Mouse (Mus musculus): ENCODE results near the gene Phldb3. TPM values are rescaled to one million over a fixed set of nuclear protein-coding genes. Genes with fewer than 3 reads are reported as not detected.

Phldb3 gene
- polyA plus RNA-seq, 1 experiment from 2014 or later = not detected

- no peak for ATAC-seq (ENCODE audit: low FRiP score, low read depth)
- 50% methylated on average over 13 of the region's 13 CpGs for WGBS
- no peak overlapping the region for H3K4me2 ChIP-seq (replicated peaks)
- no peak overlapping the region for H3K4me3 ChIP-seq
- no peak overlapping the region for H3K9ac ChIP-seq
- no peaks in the 10 kb centered on the region for H3K4me1 ChIP-seq
- no peak overlapping the region for H3K27ac ChIP-seq
- no peaks in the 10 kb centered on the region for H3K9me3 ChIP-seq
- no peaks in the 10 kb centered on the region for H3K36me3 ChIP-seq
- 0 out of 2 replicates have a peak, but pooled peaks cover 8% of the 10 kb centered on the region for H3K27me3 ChIP-seq (replicated peaks)
Measured at GRCm38 (mm10) chr7:24619671-24620397, 9.3 kb downstream of the Phldb3 start.

DNA sequence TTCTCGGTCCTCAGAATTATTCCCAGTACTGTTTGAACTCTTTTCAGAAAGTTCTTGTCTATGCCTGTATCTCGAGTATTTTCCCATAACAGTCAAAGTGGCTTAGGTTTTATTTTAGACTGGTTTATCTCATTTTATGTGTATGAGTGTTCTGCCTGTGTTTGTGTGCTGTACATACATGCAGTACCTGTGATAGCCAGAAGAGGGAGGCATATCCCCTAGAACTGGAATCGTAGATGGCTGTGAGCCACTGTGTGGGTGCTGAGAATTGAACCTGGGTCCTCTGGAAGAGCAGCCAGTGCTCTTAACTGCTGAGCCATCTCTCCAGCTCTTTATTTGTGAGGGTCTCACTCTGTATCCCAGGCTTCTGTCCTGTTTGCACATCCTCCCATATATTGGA, 10.6 kb downstream of the Phldb3 start:
- Histone ChIP-seq H3K27me3 (replicated peaks) (peaks cover 8% of the 10 kb centered on the region; the same call in 1 of the 2 replicates), H3K4me3 (no peak overlapping the region), H3K4me1 (no peaks in the 10 kb centered on the region), H3K4me2 (replicated peaks) (no peak overlapping the region), H3K27ac (no peak overlapping the region), H3K9ac (no peak overlapping the region), H3K36me3 (no peaks in the 10 kb centered on the region), H3K9me3 (no peaks in the 10 kb centered on the region)
- no peak for ATAC-seq (ENCODE audit: low FRiP score, low read depth)
- WGBS = 85% methylated on average over 3 of the region's 3 CpGs

- Histone ChIP-seq H3K4me2 (replicated peaks) (no peak overlapping the region), H3K9me3 (no peaks in the 10 kb centered on the region), H3K4me1 (no peaks in the 10 kb centered on the region), H3K27me3 (replicated peaks) (peaks cover 8% of the 10 kb centered on the region; the same call in 1 of the 2 replicates), H3K27ac (no peak overlapping the region), H3K9ac (no peak overlapping the region), H3K36me3 (no peaks in the 10 kb centered on the region), H3K4me3 (no peak overlapping the region)
- no peak for ATAC-seq (ENCODE audit: low FRiP score, low read depth)
- 80% methylated on average over 6 of the region's 6 CpGs for WGBS
Measured at GRCm38 (mm10) chr7:24622967-24623366, 12.4 kb downstream of the Phldb3 start.

DNA sequence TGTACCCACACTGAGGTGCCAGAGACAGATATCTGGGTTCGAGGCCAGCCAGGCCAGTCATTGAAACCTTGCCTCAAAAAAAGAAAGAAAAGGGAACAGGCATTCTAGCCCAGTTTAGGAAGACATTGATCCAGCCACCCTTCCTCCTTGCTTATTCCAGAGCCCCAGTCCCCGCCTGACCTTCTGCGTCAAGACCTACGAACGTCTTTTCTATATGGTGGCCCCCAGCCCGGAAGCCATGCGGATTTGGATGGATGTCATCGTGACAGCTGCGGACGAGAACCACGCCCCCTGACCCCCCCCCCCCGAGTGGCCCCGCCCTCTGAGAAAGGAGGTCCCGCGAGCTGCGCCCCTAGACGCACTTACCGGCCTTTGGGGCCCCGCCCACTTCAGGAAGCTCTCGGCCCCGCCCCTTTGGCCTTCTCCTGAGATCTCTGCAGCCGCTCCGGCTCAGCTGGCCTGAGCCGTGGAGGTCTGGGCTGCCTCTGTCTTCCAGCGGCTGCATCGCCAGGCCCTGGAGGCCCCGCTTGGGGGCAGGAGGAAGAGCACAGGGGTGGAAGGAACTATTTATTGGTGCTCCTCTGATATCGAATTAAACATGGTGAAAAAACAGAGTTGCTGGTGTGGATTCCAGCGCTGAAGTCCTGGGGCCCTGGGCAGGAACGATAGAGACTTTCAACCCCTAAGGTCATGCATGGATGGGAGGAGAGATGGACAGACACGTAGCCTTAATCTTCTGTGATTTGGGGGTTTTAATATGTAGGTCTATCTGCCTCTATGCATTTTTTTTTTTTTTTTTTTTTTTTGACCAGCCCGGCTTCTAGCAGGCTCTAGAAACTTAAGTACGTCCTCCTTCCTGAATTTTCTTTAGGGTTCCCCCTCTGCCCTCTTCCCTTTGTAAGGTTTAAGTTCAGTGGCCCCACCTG, 18.4 kb downstream of the Phldb3 start:
- H3K4me1 ChIP-seq = no peaks in the 10 kb centered on the region
- no peaks in the 10 kb centered on the region; the same call in 1 of the 2 replicates for H3K27me3 ChIP-seq (replicated peaks)
- H3K9me3 ChIP-seq = no peaks in the 10 kb centered on the region
- peak overlapping the region; percentile 60 for H3K4me2 ChIP-seq (replicated peaks)
- H3K4me3 ChIP-seq = peak overlapping the region; percentile 24
- H3K9ac ChIP-seq = no peak overlapping the region
- H3K27ac ChIP-seq = no peak overlapping the region
- no peaks in the 10 kb centered on the region for H3K36me3 ChIP-seq
- 10% methylated on average over 33 of the region's 33 CpGs for WGBS
- ATAC-seq (ENCODE audit: low FRiP score, low read depth) = peak; percentile 73

GRCm38 (mm10) chr7:24629672-24630071, 19.1 kb downstream of the Phldb3 start:
- no peaks in the 10 kb centered on the region for H3K9me3 ChIP-seq
- no peak overlapping the region for H3K27ac ChIP-seq
- no peaks in the 10 kb centered on the region for H3K4me1 ChIP-seq
- no peak for ATAC-seq (ENCODE audit: low FRiP score, low read depth)
- no peak overlapping the region for H3K4me2 ChIP-seq (replicated peaks)
- WGBS = 71% methylated on average over 4 of the region's 4 CpGs
- no peaks in the 10 kb centered on the region for H3K36me3 ChIP-seq
- no peak overlapping the region for H3K4me3 ChIP-seq
- H3K9ac ChIP-seq = no peak overlapping the region
- H3K27me3 ChIP-seq (replicated peaks) = no peaks in the 10 kb centered on the region; the same call in 1 of the 2 replicates

GRCm38 (mm10) chr7:24630116-24630880, 19.7 kb downstream of the Phldb3 start:
- H3K27me3 ChIP-seq (replicated peaks) = no peaks in the 10 kb centered on the region; the same call in 1 of the 2 replicates
- no peak overlapping the region for H3K9ac ChIP-seq
- ATAC-seq (ENCODE audit: low FRiP score, low read depth) = no peak
- 69% methylated on average over 10 of the region's 10 CpGs for WGBS
- no peak overlapping the region for H3K4me2 ChIP-seq (replicated peaks)
- H3K36me3 ChIP-seq = no peaks in the 10 kb centered on the region
- H3K4me3 ChIP-seq = no peak overlapping the region
- H3K4me1 ChIP-seq = no peaks in the 10 kb centered on the region
- H3K27ac ChIP-seq = no peak overlapping the region
- H3K9me3 ChIP-seq = no peaks in the 10 kb centered on the region

DNA sequence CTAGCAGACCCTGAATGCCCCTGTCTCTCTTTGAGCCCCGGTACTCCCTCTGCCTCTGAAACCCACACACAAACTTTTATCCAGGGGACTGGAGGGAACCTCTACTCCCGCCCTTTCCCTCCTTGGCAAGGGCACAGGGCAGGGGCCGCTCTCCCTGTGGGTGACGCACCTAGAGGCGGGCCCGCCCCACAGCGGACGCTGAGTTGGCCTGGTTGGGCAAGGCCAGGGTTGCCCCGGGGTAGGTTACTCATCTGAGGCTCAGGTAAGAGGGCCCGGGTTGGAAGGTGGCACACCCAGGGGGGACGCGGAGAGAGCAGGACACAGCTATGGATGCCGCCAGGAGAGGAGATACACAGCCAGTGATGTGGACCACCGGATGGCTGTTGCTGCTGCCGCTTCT, 25.7 kb downstream of the Phldb3 start, which contains the start of gene Lypd3:
TSS of gene Lypd3 (plus strand) at position 287 of the 400 bp plus-strand sequence.
- WGBS = 15% methylated on average over 15 of the region's 15 CpGs
- no peak within 1 kb of the TSS for H3K4me3 ChIP-seq
- H3K36me3 ChIP-seq = no peaks in the 10 kb centered on the region
- H3K4me1 ChIP-seq = peaks cover 9% of the 10 kb centered on the region; the same call in 1 of the 2 replicates
- H3K4me2 ChIP-seq (replicated peaks) = peak within 1 kb of the TSS; percentile 59
- no peak within 1 kb of the TSS for H3K27ac ChIP-seq
- no peak within 1 kb of the TSS for H3K9ac ChIP-seq
- H3K27me3 ChIP-seq (replicated peaks) = peaks cover 52% of the 10 kb centered on the region
- H3K9me3 ChIP-seq = no peaks in the 10 kb centered on the region
- ATAC-seq (ENCODE audit: low FRiP score, low read depth) = no peak

GRCm38 (mm10) chr7:24637046-24637445, 26.5 kb downstream of the Phldb3 start:
- H3K4me2 ChIP-seq (replicated peaks) = peak overlapping the region; percentile 59
- H3K4me3 ChIP-seq = no peak overlapping the region
- peaks cover 9% of the 10 kb centered on the region; the same call in 1 of the 2 replicates for H3K4me1 ChIP-seq
- H3K9ac ChIP-seq = no peak overlapping the region
- peak; percentile 25 for ATAC-seq (ENCODE audit: low FRiP score, low read depth)
- H3K36me3 ChIP-seq = no peaks in the 10 kb centered on the region
- H3K9me3 ChIP-seq = no peaks in the 10 kb centered on the region
- H3K27me3 ChIP-seq (replicated peaks) = peaks cover 52% of the 10 kb centered on the region
- no peak overlapping the region for H3K27ac ChIP-seq
- under 1% methylated on average over 18 of the region's 18 CpGs for WGBS

- Histone ChIP-seq H3K4me2 (replicated peaks) (peak overlapping the region; percentile 59), H3K4me3 (peak overlapping the region; percentile 29; the same call in 1 of the 2 replicates), H3K9ac (no peak overlapping the region), H3K27me3 (replicated peaks) (peaks cover 55% of the 10 kb centered on the region), H3K36me3 (no peaks in the 10 kb centered on the region), H3K4me1 (peaks cover 9% of the 10 kb centered on the region; the same call in 1 of the 2 replicates), H3K27ac (no peak overlapping the region), H3K9me3 (no peaks in the 10 kb centered on the region)
- 2% methylated on average over 35 of the region's 35 CpGs for WGBS
- peak; percentile 37; the same call in 1 of the 2 replicates for ATAC-seq (ENCODE audit: low FRiP score, low read depth)
Measured at GRCm38 (mm10) chr7:24638026-24638856, 27.7 kb downstream of the Phldb3 start.

DNA sequence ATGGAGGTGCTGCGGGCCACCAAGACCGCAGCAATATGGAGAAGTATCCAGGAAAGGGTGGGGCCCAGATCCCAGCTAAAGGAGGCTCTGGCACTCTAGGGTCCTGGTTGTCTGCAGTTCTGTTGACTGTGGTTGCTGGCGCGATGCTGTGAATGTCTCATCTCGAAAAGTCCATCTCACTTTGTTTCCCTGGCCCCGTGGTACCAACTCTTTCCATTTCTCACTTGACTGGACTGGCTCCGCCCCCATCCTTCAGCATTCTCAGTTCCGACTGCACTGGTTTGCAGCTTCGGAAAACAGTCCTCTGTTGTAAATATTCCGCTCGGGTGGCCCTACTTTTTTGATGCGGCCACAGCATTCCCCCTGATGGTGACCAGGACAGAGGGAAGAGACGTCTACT, 29.9 kb downstream of the Phldb3 start:
- Histone ChIP-seq H3K4me1 (peaks cover 9% of the 10 kb centered on the region; the same call in 1 of the 2 replicates), H3K27me3 (replicated peaks) (peaks cover 55% of the 10 kb centered on the region), H3K9ac (no peak overlapping the region), H3K4me3 (no peak overlapping the region), H3K36me3 (no peaks in the 10 kb centered on the region), H3K4me2 (replicated peaks) (no peak overlapping the region), H3K9me3 (no peaks in the 10 kb centered on the region), H3K27ac (no peak overlapping the region)
- ATAC-seq (ENCODE audit: low FRiP score, low read depth) = no peak
- 70% methylated on average over 13 of the region's 13 CpGs for WGBS

DNA sequence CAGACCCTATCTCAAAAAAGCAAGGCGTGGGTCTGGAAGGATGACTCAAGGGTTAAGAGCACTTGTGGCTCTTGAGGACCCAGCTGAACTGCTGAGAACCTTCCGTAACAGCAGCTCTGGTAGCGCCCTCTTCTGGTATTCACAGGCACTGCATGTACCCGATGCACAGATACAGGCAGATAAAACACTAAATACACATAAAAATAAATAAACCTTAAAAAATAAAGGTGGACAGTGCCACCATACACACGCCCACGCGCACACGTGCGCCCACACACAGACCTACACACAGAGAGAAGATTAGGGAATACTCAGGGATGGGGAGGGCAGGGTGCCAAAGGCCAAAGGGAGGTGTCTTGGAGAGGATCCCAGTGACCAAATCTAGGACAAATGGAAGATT, 31.9 kb downstream of the Phldb3 start:
- H3K4me3 ChIP-seq = no peak overlapping the region

More for the DNA sequence above, 31.9 kb downstream of the Phldb3 start:
- Histone ChIP-seq H3K4me2 (replicated peaks) (no peak overlapping the region), H3K36me3 (no peaks in the 10 kb centered on the region), H3K27ac (no peak overlapping the region), H3K27me3 (replicated peaks) (peaks cover 37% of the 10 kb centered on the region), H3K9ac (no peak overlapping the region), H3K9me3 (no peaks in the 10 kb centered on the region), H3K4me1 (peaks cover 6% of the 10 kb centered on the region; the same call in 1 of the 2 replicates)
- ATAC-seq (ENCODE audit: low FRiP score, low read depth) = no peak
- WGBS = 13% methylated on average over 9 of the region's 9 CpGs

Data from neural tube, embryonic 12.5 days (tissue).